Mouse (Mus musculus): Measurements from ENCODE around the gene Upk3bl.
A peak's percentile ranks its signal among the peaks of the same experiment; 100 is the strongest.
"Not testable (repeated sequence)": the region's sequence is repeated elsewhere in the genome, so short reads cannot be mapped to it uniquely, and the experiment has no call there.

Gene Upk3bl

DNA sequence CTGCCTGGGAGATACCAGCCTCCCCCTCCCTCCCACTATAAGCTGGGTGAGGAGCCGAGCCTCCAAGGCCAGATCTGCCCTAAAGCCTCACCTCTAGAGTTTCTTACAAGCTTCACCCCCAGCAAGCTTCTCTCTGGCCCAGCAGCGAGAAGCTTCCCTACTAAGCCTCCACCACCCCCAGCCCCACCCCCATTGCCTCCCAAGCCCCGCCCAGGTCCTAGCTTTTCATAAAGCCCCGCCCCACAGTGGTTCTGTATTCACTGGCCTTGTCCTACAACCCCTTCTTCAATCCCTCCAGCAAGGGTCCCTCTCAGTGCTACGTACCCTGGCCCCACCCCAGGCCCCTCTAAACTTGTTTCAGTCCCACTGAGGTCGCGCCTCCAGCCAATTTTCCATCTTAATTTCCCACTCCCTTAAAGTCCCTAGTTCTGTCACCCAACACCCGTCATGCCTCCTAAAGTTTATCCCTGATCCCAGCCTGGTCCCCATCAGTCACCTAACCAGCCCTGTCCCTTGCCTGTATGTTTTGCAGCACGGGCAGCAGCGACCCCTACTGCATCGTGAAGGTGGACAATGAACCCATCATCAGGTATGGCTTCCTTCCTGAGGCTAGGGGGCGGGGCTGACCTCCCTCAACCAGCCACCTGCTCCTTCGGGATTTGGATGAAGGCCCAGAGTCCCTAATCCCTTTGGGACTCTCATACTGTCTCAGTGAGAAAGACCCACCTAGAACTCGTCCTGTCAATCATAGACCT, 34.7 kb downstream of the Upk3bl start:
- DNase-seq: no peak

- no peak for DNase-seq
Measured at GRCm38 (mm10) chr5:136091927-136092326, 37.6 kb downstream of the Upk3bl start.

DNA sequence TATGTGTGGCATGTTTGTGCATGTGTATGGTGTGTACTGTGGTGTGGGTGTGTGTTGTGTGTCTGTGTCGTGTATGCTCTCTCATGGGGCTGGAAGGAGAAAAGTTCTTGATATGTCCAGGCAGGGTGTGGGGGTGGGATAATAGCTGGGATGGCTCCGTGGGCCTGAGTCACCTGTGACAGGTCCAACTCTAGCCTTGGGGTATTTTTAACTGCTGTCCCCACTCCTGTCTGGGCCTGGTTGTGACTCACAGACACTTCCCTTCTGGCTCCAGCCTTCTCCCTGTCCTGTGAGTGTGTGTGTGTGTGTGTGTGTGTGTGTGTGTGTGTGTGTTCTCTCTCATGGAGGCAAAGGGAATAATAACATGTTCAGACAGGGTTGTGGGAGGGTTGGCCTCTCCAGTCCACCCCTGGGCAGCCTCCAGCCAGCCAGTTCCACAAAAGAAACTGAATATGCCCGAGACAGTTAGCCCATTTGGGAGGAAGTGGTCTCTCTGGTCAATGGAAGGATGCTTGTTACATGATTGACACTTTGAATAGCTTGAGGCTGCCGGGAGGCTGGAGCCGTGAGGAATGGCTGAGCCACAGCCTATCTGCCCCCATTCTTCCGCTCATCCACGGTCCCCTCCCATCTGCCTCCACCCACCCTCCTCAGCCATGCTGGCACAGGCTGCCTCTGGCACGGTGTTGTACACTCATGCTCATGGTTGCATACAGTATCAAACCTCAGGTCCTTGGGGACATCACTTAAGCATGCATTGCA, 40.1 kb downstream of the Upk3bl start:
- no peak for DNase-seq

GRCm38 (mm10) chr5:136095089-136095488, 40.8 kb downstream of the Upk3bl start:
- DNase-seq: no peak

GRCm38 (mm10) chr5:136098536-136098935, 44.2 kb downstream of the Upk3bl start:
- no peak for DNase-seq

- DNase-seq: peak; percentile 71
Measured at GRCm38 (mm10) chr5:136102099-136102820, 48.0 kb downstream of the Upk3bl start.

DNA sequence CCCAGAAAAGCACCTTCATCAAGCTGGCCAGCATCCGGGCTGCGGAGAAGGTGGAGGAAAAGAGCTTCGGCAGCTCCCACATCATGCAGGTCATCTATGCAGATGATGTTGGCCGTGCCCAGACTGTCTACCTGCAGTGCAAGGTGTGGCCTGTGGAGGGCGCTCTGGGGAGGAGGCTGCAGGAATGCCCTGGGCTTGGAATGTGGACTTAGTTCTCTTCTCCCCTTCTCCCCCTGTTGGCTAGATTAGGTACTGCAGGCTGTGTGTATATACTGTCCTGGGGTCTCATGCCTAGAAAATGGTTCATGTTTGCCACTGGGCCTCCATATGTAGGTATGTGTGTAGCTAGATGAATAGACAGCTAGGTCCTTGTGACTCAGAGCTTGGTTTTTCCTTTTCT, 50.2 kb downstream of the Upk3bl start:
- no peak for DNase-seq

DNA sequence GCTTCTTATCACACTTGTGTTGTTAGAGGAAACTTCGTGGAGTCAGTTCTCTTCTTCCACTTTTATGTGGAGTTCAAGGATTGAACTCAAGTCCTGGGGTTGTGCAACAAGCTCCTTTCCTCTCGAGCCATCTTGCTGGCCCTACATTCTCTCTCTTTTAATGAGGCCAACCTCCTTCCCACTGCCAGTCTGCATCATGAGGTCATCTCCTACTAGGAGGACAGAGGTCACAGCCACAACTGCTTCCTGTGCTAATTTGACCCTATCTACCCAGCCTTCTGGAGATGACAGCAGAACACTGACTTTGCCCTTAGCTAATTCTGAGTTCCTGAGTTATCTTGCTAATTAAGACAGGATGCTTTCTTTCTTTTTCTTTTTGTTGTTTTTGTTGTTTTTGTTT, 54.2 kb downstream of the Upk3bl start:
- DNase-seq: no peak

DNA sequence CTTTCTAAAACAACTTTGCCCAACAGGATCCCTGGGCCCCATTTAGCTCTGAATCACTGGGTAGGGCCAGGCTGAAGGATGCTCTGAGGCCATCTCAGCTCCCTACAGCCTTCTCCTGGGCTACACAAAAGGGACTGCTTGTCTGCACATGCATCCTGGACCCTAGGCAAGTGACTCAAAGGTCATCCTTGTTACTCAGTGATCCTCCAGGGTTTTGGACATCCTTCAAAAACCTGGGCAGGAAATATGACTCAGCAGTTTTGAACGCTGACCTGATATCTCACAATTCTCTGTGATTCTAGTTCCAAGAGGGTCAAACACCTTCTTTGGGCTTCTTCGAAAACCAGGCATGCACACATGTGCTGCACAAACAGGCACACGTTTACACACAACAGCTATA, 54.8 kb downstream of the Upk3bl start:
- DNase-seq: no peak

DNA sequence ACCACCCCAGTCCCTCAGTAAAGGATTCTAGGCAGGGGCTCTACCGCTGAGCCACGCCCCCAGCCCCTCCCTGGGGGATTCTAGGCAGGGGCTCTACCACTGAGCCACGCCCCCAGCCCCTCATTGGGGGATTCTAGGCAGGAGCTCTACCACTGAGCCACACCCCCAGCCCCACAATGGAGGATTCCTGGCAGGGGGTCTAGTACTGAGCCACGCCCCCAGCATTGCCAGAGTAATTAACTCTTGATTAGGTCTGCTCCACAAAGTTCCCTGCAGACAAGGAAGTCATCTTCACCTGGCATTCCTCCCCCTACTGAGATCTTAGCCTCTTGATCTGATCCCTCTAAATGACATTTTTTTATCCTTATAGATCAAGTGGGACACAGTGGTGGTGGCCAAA, 59.3 kb downstream of the Upk3bl start:
- DNase-seq: not testable (repeated sequence)
